Mouse (Mus musculus) activated CD4-positive, CD25-positive, alpha-beta regulatory T cell (primary cell): Measurements from ENCODE around the gene Mrm1. TPM values are rescaled to one million over a fixed set of nuclear protein-coding genes. Genes with fewer than 3 reads are reported as not detected.

Experiments
- polyA plus RNA-seq, 2 experiments: library from polyadenylated mRNA; unstranded; fragments of 100-300 nt; shearing (Covaris generic); gene quantifications; one replicate each; pipeline ENCODE4 v1.2.1; 2017

Gene Mrm1
- polyA plus RNA-seq: 10 to 100 TPM; 11.8 to 19.5 TPM

GRCm38 (mm10) chr11:84818961-84819692, at the start of gene Mrm1:
Gene Mrm1 (minus strand): TSS chr11:84819515.

GRCm38 (mm10) chr11:84828516-84829399, 9.4 kb upstream of the Mrm1 start, which contains the start of gene Dhrs11:
Gene Dhrs11 (minus strand): TSS chr11:84828994.

Other genes starting within 250 kb of the Mrm1 start
- gene Dhrs11, start 9.5 kb upstream of the Mrm1 start, polyA plus RNA-seq: 10 to 100 TPM; 20.8 to 23.2 TPM
- 100 to 1,000 TPM; 168 to 171 TPM for gene Ggnbp2, start 51.3 kb upstream of the Mrm1 start, polyA plus RNA-seq
- gene Myo19, start 60.6 kb upstream of the Mrm1 start, polyA plus RNA-seq: 1 to 10 TPM; 1.7 to 2.9 TPM
- 1 to 10 TPM; 4.8 to 7.2 TPM for gene Pigw, start 60.8 kb upstream of the Mrm1 start, polyA plus RNA-seq
- 10 to 100 TPM; 21.1 to 30.8 TPM for gene Znhit3, start 96.9 kb upstream of the Mrm1 start, polyA plus RNA-seq
- not detected for gene Car4, start 138.3 kb upstream of the Mrm1 start, polyA plus RNA-seq